Mouse (Mus musculus) WW6 (cell line): ENCODE data around the gene Gm49339.
A peak's percentile ranks its signal among the peaks of the same experiment; 100 is the strongest.
"Not testable (repeated sequence)": the region's sequence is repeated elsewhere in the genome, so short reads cannot be mapped to it uniquely, and the experiment has no call there.

ENCODE experiments used
- DNase-seq: peaks from one replicate; pipeline ENCODE4 v3.0.0-alpha.2; 2013; ENCODE audit warnings: low read depth, low spot score

The Gm49339 gene

GRCm38 (mm10) chr10:51480397-51480796, at the start of gene Gm49339, which contains the start of gene Lilr4b:
Gene Gm49339, plus strand, starts transcription at chr10:51480612.
Gene Lilr4b, plus strand, starts transcription at chr10:51480632.
- not testable (repeated sequence) for DNase-seq

GRCm38 (mm10) chr10:51432940-51433339, 47.5 kb upstream of the Gm49339 start:
- no peak for DNase-seq

- DNase-seq, result no peak
Measured at GRCm38 (mm10) chr10:51435684-51436083, 44.7 kb upstream of the Gm49339 start.

- DNase-seq, result no peak
Measured at GRCm38 (mm10) chr10:51451610-51452009, 28.8 kb upstream of the Gm49339 start.

- no peak for DNase-seq
Measured at GRCm38 (mm10) chr10:51453616-51454298, 26.7 kb upstream of the Gm49339 start.

- no peak for DNase-seq
Measured at GRCm38 (mm10) chr10:51454365-51454764, 26.0 kb upstream of the Gm49339 start.

- DNase-seq, result no peak
Measured at GRCm38 (mm10) chr10:51455762-51456161, 24.6 kb upstream of the Gm49339 start.

GRCm38 (mm10) chr10:51456369-51456768, 24.0 kb upstream of the Gm49339 start:
- no peak for DNase-seq

GRCm38 (mm10) chr10:51463800-51464199, 16.6 kb upstream of the Gm49339 start:
- peak; percentile 53 for DNase-seq

GRCm38 (mm10) chr10:51490691-51491090, 10.3 kb downstream of the Gm49339 start, which contains the start of gene Lilrb4a:
Gene Lilrb4a, plus strand, starts transcription at chr10:51490956.
- DNase-seq, result not testable (repeated sequence)

- DNase-seq, result no peak
Measured at GRCm38 (mm10) chr10:51520021-51520420, 39.6 kb downstream of the Gm49339 start.

GRCm38 (mm10) chr10:51521453-51521852, 41.0 kb downstream of the Gm49339 start:
- DNase-seq, result no peak

- DNase-seq, result no peak
Measured at GRCm38 (mm10) chr10:51526090-51526489, 45.7 kb downstream of the Gm49339 start.

GRCm38 (mm10) chr10:51526633-51527032, 46.2 kb downstream of the Gm49339 start:
- no peak for DNase-seq

- no peak for DNase-seq
Measured at GRCm38 (mm10) chr10:51528840-51529434, 48.5 kb downstream of the Gm49339 start.

GRCm38 (mm10) chr10:51529497-51529896, 49.1 kb downstream of the Gm49339 start:
- DNase-seq, result no peak

GRCm38 (mm10) chr10:51530813-51531212, 50.4 kb downstream of the Gm49339 start:
- DNase-seq, result no peak
